Mouse (Mus musculus) layer of hippocampus, postnatal 36 days (tissue): ENCODE data around the gene Ncor2. TPM values are rescaled to one million over a fixed set of nuclear protein-coding genes. Genes with fewer than 3 reads are reported as not detected.
A peak's percentile ranks its signal among the peaks of the same experiment; 100 is the strongest.

Experiments
- DNase-seq, 2 experiments: peaks; one replicate each; pipeline ENCODE4 v3.0.0; 2022
- total RNA-seq, 2 experiments: library from RNA; stranded (reverse); gene quantifications; 2 replicates each; pipeline ENCODE4 v1.2.3; 2021

Ncor2 gene
- total RNA-seq, 2 experiments from 2014 or later, result 266 to 300 TPM

GRCm38 (mm10) chr5:125093795-125094194 is 85.2 kb downstream of the Ncor2 start:
- no peak for DNase-seq

GRCm38 (mm10) chr5:125088076-125088475 is 90.9 kb downstream of the Ncor2 start:
- no peak for DNase-seq

GRCm38 (mm10) chr5:125085097-125085617 is 93.9 kb downstream of the Ncor2 start:
- DNase-seq, result no peak

- no peak for DNase-seq
Measured at GRCm38 (mm10) chr5:125083674-125084073, 95.3 kb downstream of the Ncor2 start.

- peak; percentile 55 to 61 for DNase-seq
Measured at GRCm38 (mm10) chr5:125081318-125082101, 97.5 kb downstream of the Ncor2 start.

- no peak for DNase-seq
Measured at GRCm38 (mm10) chr5:125080787-125081317, 98.2 kb downstream of the Ncor2 start.

- no peak for DNase-seq
Measured at GRCm38 (mm10) chr5:125080352-125080751, 98.7 kb downstream of the Ncor2 start.

GRCm38 (mm10) chr5:125078220-125078619 is 100.8 kb downstream of the Ncor2 start:
- DNase-seq, result no peak

GRCm38 (mm10) chr5:125076183-125076582 is 102.8 kb downstream of the Ncor2 start:
- DNase-seq, result no peak

- DNase-seq, result no peak
Measured at GRCm38 (mm10) chr5:125074571-125075171, 104.3 kb downstream of the Ncor2 start.

- no peak for DNase-seq
Measured at GRCm38 (mm10) chr5:125073896-125074295, 105.1 kb downstream of the Ncor2 start.

- no peak for DNase-seq
Measured at GRCm38 (mm10) chr5:125073335-125073734, 105.7 kb downstream of the Ncor2 start.

- DNase-seq, result no peak
Measured at GRCm38 (mm10) chr5:125072425-125072824, 106.6 kb downstream of the Ncor2 start.

GRCm38 (mm10) chr5:125071919-125072318 is 107.1 kb downstream of the Ncor2 start:
- DNase-seq, result no peak

GRCm38 (mm10) chr5:125070399-125070798 is 108.6 kb downstream of the Ncor2 start:
- DNase-seq, result no peak

- DNase-seq, result no peak
Measured at GRCm38 (mm10) chr5:125069916-125070315, 109.1 kb downstream of the Ncor2 start.

- no peak for DNase-seq
Measured at GRCm38 (mm10) chr5:125069426-125069825, 109.6 kb downstream of the Ncor2 start.

- DNase-seq, result no peak
Measured at GRCm38 (mm10) chr5:125068371-125068951, 110.6 kb downstream of the Ncor2 start.

GRCm38 (mm10) chr5:125067673-125068072 is 111.3 kb downstream of the Ncor2 start:
- DNase-seq, result no peak

- peak; percentile 74 to 82 for DNase-seq
Measured at GRCm38 (mm10) chr5:125066479-125067471, 112.2 kb downstream of the Ncor2 start.

- DNase-seq, result peak; percentile 46 to 55
Measured at GRCm38 (mm10) chr5:125063015-125063414, 116.0 kb downstream of the Ncor2 start.

GRCm38 (mm10) chr5:125058267-125058668 is 120.8 kb downstream of the Ncor2 start:
- DNase-seq, result peak; percentile 67 to 79
